Mouse (Mus musculus) inflammation-experienced regulatory T-cells, adult 6 months (primary cell): ENCODE results near the gene Cenpf. TPM values are rescaled to one million over a fixed set of nuclear protein-coding genes. Genes with fewer than 3 reads are reported as not detected.

ENCODE experiments used
- ATAC-seq: one replicate; pipeline ENCODE4 v1.8.0; 2017
- polyA plus RNA-seq, 3 experiments: library from polyadenylated mRNA; unstranded; fragments of 100-300 nt; shearing (Covaris generic); gene quantifications; one replicate each; pipeline ENCODE4 v1.2.1; 2017

The Cenpf gene
- polyA plus RNA-seq, 3 experiments from 2014 or later, result 3.6 to 44.7 (median 3.8) TPM

DNA sequence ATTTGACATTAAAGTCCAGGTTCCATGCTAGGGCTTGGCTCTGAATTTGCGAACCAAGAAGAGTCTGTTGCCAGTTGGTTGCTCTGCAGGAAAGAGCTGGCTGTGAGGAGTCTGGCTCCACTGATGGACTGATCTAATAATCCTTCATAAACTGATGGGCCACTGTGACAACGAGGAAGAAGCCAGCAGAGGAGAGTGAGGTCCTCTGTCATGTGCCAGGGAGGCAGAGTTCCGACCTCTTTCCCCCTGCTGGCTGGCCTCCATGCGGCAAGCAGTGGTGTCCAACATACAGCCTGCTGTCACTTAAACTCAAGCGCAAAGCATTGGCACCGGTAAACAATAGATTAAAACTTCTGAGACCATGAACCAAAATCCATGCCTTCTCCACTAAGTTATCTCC is 57.9 kb downstream of the Cenpf start:
- no peak for ATAC-seq

DNA sequence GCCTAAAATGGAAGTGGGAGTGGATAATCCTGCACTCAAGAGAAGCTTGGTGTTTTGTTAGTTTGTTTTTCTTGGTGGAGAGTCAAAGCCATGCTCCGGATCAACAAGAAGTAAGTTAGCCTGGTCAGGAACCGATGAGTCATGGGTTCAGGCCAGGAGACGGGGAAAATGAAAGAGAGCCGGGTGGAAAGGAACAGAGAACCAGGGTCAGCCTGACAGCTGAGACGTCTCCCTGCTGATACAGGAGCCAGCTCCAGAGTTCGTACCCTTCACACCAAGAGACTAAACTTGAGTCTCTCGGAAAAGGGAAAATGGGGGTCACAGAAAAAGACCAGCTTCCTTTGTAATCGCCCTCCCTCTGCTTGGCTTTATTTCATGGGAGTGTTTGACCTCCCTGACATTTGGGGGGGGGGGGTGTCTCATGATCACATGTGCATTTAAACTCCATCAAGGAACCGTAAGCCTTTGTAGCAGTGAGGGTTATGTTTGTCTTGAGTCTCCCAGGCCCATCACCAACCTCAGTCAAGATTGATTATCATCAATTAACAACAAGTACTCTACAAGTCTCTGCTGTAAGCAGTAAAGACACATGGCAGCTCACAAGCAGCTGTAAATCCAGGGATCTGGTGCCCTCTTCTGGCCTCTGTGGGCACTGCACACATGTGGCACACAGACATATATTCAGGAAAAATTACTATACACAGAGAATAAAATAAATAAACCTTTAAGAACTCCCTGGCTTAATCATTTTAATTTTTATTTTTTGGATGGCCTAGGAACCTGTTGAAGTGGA is 59.7 kb downstream of the Cenpf start:
- no peak for ATAC-seq

DNA sequence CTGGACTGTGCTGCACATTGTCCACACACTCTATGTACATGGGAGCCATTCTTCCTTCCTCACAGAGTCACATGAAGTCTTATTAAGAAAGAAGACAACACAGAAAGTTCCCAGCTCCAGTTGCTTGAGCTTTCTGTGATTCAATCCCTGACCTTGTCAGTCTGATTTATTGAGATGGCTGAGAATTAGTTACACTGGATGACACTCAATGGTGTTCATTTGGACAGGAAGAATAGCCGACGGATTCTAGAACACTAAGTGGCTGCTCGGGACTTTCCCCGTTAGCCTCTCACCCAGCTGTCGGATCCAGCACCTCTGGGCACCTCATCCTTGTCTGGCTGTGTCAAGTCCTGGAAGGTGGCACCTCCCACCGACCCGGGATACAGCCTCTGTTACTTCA is 63.1 kb downstream of the Cenpf start:
- ATAC-seq, result no peak

DNA sequence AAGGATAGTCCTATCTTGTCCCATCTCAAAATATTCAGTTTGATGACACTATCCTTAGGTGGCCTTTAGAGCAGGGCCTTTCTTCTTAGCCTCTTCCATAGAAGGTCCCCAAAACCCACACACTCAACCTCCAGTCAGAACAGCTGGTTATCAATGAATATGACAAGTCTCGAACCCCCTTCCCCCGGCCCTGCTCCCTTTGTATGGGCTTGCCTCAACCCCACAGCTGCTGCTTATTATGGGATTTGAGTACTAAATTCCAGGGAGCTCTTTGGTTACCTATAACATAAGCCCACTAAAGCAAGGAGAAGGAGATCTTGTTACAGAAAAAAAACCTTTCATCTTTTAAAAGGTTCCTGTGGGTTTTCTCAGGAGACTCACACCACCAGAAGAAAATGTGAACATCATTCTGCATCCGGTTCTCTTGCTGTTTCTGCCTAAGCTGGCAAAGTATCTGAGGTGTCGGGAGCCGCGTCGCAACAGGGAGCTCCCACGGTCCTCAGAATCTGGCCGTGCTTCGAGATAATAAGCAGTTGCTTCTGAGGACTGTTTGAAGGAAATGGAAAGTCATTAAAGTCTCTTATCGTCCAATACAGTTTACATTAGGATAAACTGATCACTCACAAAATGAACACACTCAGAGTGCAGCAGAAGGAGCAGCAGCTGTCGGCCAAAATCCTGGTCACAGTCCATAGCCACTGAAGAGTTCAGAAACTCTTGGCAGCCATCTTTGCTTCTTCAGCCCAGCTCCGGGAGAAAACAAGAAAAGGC is 68.7 kb downstream of the Cenpf start:
- ATAC-seq, result no peak

DNA sequence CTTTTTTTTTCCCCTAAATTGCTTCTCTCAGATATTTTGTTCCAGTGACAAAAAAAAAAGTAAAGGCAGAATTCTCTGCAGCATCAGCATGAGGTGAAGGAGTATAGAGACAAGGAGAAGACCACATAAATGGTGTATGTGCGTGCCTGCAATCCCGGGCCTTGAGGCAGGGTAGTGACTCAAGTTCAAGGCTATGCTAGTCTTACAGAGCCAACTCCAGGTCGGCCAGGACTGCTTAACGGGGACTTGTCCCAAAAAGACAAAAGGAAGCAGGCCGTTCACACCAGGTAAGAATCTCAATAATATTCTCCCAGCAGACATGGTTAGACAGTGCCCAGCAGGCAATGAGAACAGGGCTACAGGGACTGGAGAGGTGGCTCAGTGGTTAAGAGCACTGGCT is 70.5 kb downstream of the Cenpf start:
- no peak for ATAC-seq

DNA sequence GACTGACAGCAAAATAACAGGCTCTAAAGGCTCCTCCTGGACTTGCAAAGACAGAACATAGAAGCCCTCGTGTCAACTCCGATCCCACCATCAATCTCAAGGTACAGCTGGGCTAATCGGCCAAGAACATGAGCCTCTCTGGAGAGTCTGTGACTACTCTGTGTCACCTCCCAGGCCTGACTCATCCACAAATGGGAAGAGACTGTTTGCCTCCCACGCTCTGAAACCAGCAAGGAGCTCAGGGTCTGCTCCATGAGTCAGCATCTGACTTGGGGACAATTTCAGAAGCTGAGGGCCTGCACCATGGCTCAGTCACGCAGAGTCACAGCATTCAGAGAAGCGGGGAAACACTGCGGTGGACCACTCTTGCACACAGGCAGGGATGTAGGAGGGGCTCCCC is 72.6 kb downstream of the Cenpf start:
- no peak for ATAC-seq

DNA sequence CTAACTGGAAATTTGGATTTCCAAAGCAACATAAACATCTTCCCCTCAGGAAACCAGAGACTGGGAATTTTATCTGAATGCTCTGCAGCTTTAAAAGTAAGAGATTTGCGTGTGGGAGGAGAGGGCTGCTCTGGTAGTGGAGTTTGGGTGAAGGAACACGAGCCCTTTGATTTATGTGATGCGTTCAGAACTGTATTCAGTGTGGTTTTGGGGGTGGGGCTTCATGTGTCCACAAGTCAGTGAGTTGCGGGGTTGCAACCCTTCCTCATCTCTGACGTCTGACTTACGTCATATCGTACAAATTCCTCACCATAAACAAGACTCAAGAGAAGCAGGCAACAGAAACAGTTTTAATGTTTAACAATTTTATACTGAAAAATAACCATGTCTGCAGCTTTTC is 74.8 kb downstream of the Cenpf start:
- no peak for ATAC-seq

DNA sequence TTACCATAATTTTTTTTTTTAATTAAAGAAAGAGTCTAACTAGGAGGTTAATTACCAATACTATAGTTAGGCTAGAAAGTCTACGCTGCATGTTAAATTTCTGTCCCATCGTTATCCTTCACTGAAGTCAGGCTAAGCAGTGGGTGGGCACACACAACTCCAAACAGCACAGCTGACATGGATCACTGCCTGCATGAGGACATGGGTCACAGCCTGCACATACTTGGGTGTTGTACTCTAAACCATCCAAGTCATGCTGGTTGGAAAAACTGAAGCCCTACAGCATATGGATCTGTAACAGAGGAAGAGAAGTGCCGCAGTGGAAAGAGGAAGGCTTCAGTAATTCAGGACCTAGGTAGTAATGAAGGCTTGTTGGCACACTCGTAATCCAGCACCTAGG is 76.1 kb downstream of the Cenpf start:
- no peak for ATAC-seq

DNA sequence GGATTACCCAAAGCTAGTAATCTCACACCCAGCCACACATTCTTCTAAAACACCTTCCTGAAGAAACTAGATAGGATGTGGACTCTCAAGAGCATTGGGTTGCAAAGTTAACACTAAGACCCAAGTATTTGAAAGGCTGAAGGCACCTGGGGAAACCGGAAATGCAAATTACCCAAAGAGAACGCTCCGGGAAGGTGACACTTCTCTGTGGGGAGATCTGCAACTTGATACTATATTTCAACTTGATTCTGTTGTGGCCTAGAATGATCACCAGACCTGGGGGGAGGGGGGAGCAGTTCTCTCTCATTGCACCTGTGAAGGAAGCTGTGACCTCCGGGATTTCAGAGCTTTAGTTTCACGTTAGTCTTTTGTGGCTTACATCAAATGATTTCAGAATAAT is 79.2 kb downstream of the Cenpf start:
- no peak for ATAC-seq

DNA sequence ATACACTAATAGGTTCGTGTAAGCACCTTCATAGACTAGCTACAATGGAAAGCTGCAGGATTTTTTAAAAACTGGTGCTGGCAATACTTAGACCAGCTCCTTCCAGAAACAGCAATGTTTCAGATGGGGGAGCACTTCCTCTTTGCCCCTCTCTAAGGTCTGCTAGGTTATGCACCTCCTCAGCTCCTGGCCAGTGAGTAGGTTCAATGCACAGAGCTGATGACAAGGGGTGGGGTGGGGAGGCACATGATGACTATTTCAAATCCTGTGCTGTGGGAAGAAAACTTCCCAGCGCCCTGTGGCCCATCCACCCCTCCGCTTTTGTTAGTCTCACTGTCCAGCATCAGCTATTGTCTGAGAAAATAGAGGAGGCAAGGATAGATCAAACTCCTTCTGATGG is 79.8 kb downstream of the Cenpf start:
- ATAC-seq, result no peak

DNA sequence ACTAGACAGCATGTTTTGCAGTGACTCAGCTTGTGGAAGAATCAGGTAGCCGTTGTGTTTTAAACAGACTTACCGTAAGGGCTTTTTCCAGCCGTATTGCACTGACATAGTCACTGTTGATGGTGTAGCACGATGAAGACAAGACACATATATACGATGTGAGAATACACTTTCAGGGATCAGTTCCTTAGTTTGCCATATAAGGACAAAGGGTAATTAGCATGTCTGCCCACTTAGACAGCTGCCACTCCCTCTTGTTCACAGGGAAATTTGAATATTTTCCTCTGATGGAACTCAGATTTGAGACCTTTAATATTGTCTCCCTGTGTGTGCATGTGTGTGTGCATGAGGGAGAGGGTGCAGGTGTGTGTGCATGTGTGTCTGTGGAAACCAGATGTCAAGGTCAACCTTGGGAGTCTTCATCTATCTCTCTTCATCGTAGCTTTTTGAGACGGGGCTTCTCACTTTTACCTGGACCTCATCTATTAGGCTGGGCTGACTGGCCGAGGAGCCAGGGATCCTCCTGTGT is 82.2 kb downstream of the Cenpf start:
- no peak for ATAC-seq

DNA sequence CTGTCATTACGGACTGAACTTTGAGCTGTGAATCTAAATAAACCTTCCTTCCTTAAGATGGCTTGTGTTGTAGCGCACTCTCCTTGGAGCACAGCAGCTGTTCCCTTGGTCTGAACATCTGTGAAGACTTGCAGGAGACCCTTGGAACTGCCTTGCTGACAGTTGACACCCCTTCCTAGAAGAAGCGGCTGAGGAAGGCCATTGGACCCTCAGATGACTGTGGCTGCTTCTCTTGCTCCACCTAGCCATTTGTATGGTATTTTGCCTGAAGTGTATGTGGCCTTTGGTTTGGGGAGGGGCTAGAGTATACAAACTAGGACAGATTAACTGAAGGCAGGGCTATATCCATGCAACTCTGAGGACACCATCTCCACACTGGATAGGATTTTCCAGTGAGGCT is 90.8 kb downstream of the Cenpf start:
- ATAC-seq, result no peak

Other genes with a start within 250 kb of the Cenpf start
- under 1 TPM in 2 of 3 experiments, not detected in 1; 0.10 to 0.23 TPM for gene Ptpn14, start 40.2 kb upstream of the Cenpf start, polyA plus RNA-seq
- 10 to 100 TPM in 2 of 3 experiments, 1 to 10 TPM in 1; 4.9 to 14.0 (median 11.7) TPM for gene Smyd2, start 234.3 kb upstream of the Cenpf start, polyA plus RNA-seq